Mouse (Mus musculus): Measurements from ENCODE around the gene Mrpl33.

DNA sequence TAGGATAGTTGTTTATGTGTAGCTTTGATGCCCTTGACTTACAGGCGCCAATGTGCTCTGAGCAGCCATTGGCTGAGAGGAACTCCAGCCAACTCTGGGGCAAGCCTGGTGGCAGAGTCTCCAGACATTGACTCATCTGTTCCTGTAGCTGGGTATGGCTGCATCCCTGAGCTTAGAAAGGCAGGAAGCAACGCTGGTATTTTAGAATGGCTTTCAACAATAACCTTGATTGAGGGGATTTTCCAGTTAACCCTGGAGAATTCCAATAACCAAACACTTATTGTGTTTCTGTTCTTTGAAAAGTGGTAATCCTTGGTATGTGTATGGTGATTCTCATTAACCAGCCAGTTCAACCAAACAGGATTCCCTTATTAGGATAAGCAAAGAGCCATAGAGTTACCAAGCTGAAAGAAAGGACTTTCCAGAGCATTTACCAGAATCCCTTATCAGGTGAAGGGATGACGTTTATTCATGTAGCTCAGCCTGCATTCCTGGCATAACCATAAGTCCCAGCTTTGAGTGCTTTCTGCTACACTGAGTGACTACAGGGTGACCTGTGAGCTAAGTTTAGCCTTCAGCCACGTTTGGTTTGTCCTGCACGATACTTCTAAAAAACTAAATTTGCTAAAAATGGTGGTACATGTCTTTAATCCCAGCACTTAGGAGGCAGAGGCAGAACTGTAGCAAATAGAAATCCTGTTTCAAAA lies 28.6 kb upstream of the Mrpl33 start:
- TF ChIP-seq CTCF (IDR thresholded peaks at IDR 0.05; ENCODE audit: low read depth) (no peak), EP300 (IDR thresholded peaks at IDR 0.05; ENCODE audit: low read depth) (no peak)

All from liver, postnatal 0 days (tissue).